Mouse (Mus musculus) thymus, postnatal 10 days (tissue): ENCODE measurements around the gene Elof1.
A peak's percentile ranks its signal among the peaks of the same experiment; 100 is the strongest.
"Not testable (repeated sequence)": the region's sequence is repeated elsewhere in the genome, so short reads cannot be mapped to it uniquely, and the experiment has no call there.

ENCODE experiments used
- DNase-seq, 2 experiments: peaks; one replicate each; pipeline ENCODE4 v3.0.0; 2021; ENCODE audit warnings: low spot score in 2 of 2

The Elof1 gene

GRCm38 (mm10) chr9:22092746-22093145, 24.2 kb downstream of the Elof1 start:
- no peak for DNase-seq

- no peak for DNase-seq
Observed at GRCm38 (mm10) chr9:22089986-22090385, 27.0 kb downstream of the Elof1 start.

GRCm38 (mm10) chr9:22089281-22089680, 27.7 kb downstream of the Elof1 start:
- DNase-seq, result no peak

DNA sequence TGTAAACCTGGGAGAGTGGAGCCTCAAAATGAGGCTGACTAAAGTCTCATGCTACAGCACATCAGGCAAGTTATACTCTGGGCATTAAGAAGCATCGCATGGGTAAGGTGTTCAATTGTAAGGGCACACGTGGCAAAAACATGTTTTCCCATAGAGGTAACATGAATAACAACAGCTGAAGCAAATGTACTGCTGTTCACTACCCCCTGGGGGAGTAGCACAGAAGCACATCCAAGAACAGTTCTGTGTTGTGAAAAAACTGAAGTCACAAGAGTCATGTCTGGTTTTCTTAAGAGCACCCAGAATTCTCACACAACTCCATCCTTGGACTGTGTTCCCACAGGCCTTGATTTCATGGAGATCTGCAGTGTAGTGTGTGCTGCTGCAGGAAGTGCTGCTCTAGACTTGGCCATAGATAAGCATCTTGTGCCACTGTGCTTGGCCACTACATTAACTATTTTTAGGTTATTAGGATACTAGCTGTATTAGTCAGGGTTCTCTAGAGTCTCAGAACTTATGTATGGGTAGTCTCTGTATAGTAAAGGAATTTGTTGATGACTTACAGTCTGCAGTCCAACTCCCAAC, 29.8 kb downstream of the Elof1 start:
- no peak for DNase-seq

DNA sequence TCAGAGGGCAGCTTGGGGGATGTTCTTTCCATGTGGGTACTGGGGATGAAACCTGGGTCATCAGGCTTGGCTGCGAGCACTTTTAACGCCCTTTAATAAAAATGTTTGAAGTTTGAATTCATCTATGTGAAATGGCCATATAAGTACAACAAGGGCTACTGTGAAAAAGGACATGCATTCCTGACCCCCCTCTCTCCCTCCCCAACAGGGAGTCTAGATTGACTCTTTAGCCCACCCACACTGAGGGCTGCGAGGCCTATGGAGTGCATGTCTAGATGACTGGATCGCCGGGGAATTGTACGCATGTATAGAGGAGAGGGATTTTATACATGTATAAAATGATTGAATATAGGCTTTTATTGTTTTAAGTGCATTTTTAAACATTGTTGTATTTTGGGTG, 31.0 kb downstream of the Elof1 start:
- no peak for DNase-seq

GRCm38 (mm10) chr9:22085022-22085834, 31.7 kb downstream of the Elof1 start, which contains the start of gene Ecsit:
Gene Ecsit (minus strand): TSS chr9:22085438.
- DNase-seq, result peak; percentile 85 to 90

DNA sequence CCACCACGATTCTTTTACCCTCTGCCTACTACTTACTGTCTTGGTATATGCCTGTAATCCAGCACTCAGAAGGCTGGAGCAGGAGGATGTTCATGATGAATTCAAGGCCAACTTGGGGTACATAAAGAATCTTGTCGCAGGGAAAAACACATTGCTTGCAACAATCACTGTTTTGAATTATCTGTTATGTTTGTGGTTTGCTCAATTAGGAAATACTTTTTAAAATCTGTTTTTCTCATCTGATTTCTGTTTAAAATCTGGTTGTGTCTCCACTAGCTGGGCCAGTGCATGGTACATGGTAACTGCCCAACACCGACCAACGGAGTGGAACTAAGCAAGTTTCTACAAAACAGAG, 32.3 kb downstream of the Elof1 start:
- DNase-seq, result no peak

DNA sequence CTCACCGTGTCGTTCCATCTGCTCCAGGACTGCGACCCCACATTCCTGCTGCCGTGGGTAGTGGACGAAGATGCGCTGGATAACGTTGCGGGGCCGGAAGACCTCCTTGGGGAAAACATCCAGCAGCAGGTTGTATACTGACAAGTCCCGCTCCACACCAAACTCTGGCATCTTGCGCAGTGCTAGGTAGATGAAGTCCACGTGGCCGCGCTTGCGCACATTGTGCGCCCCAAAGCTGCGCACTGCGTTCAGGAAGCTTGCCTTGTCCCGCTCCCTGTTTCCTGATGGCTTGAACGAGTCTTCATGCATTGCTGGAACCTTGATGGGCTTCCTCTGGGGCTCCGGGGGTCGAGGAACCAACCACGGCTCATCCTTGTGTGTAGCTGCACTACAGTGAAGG, 40.7 kb downstream of the Elof1 start:
- no peak for DNase-seq

- not testable (repeated sequence) for DNase-seq
Observed at GRCm38 (mm10) chr9:22075778-22076177, 41.2 kb downstream of the Elof1 start.

GRCm38 (mm10) chr9:22072276-22072675, 44.7 kb downstream of the Elof1 start:
- no peak for DNase-seq

DNA sequence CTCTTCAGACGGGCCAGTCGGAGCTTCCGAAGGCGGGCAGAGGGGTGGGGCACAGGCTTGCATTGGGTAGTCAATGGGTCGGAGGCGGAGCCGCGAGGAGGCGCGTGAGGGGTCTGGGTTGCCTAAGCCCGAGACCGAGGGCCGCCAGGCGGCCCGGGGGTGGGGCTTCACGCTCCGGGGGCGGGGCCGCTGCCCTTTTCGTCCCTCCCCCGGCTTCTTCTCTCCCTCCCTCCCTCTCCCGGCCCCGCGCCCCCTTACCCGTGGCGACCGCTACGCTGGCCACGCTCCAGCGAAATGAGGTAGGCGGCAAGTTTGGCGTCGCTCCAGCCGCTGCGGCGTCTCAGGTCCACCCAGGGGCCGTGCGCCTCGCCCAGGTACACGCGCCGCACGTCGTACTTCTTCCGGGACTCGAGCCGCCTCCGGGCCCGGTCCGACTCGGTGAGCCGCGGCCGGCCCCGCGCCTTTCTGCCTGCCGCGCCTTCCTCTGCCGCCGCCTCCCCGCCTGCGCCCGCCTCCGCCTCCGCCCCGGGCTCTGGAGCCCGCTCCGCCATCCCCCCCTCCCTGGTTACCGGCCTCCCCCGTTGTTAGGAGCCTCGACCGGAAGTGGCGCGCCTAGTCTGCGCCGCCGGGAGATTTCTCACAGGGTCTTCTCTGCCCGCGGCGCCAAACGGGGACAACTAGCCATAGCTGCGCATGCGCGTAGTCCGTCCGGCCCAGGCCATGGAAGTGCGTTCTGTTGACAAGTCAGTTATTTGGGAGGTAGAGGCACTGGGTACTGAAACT, 46.0 kb downstream of the Elof1 start, which contains the start of the genes Gm49318 and Zfp653:
Gene Gm49318, minus strand, starts transcription at position 469 of the 783 bp plus-strand sequence.
Gene Zfp653, minus strand, starts transcription at position 586 of the 783 bp plus-strand sequence.
- peak; percentile 93 to 95 for DNase-seq

DNA sequence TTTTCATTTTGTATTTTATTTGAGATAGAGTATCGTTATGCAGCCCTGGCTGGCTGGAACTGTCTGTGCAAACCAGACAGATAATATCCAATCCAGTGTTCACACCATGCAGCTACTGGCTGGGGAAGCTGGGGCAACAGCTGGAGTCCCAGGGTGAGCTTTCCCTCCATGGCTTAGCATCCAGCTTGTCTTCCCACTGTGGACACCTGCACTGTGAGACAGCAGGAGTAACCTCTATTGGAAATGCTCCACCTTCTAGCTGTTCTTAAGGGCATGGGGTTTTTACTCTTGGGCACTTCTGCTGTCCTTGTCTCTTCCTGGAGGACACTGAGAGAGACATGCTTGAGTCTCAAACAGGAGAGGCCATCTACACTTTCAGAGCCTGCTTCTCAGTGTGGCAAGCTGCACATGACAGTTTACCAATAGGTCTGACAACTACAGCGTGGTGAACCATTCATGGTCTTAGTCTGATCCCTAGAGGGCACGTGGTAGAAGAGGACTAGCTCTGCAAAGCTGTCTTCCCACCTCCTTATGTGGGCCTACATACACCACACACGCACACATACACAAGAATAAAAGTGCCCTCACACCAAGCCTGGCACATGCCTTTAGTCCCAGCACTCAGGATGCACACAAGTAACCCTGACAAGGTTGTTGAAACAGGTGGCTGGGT, 47.0 kb downstream of the Elof1 start:
- no peak for DNase-seq

DNA sequence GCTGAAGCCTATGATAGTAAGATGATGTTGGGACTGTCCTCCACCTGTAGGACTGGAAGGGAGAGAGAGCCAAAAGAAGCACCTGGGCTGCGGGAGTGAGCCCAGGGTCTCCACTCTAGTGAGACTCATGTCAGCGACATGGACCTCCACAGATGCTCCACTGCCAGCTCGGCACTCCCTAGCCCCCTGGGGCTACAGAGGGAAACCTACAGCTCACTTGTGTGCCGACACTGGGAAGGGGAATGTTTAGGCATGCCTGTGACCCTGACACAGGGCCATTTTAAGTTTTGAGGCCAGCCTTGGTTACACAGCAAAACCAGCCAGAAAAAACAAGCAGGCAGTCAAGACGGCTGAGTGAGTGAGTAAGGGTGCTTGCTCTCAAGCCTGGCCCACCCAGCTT, 49.8 kb downstream of the Elof1 start:
- DNase-seq, result no peak

GRCm38 (mm10) chr9:22066433-22066832, 50.5 kb downstream of the Elof1 start:
- peak; percentile 35 to 63 for DNase-seq

- no peak for DNase-seq
Observed at GRCm38 (mm10) chr9:22065642-22066041, 51.3 kb downstream of the Elof1 start.

DNA sequence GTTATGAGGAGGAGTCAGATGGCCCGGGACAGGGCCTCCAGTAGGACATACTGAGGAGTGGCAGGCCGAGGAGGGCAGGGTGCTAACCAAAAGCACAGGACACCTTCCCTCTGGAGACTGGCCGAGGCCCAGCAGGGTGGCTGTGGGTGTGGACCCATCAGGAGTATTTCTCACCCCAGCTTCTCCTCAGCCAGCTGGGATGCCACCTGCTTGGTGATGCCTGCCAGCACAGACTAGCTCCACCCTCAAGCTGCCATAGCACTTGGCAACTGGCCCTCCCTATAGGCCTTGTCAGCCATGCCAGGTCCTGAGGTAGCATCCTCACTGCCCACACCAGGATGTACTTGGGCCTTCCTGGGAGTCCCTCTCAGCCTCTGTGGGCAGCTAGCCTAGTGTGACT, 52.6 kb downstream of the Elof1 start:
- DNase-seq, result no peak
